Mouse (Mus musculus): ENCODE measurements around the gene 2310022A10Rik. TPM values are rescaled to one million over a fixed set of nuclear protein-coding genes. Genes with fewer than 3 reads are reported as not detected.
"Not testable (repeated sequence)": the region's sequence is repeated elsewhere in the genome, so short reads cannot be mapped to it uniquely, and the experiment has no call there.

Gene 2310022A10Rik
- polyA plus RNA-seq, 1 experiment from 2014 or later: 24.6 TPM

GRCm38 (mm10) chr7:27610871-27611270, 57.8 kb downstream of the 2310022A10Rik start:
- DNase-seq (ENCODE audit: low spot score): no peak

GRCm38 (mm10) chr7:27612940-27613339, 59.9 kb downstream of the 2310022A10Rik start:
- DNase-seq (ENCODE audit: low spot score): no peak

- DNase-seq (ENCODE audit: low spot score): no peak
Measured at GRCm38 (mm10) chr7:27613751-27614499, 60.9 kb downstream of the 2310022A10Rik start.

GRCm38 (mm10) chr7:27621028-27621427, 68.0 kb downstream of the 2310022A10Rik start:
- no peak for DNase-seq (ENCODE audit: low spot score)

- no peak for DNase-seq (ENCODE audit: low spot score)
Measured at GRCm38 (mm10) chr7:27622234-27622633, 69.2 kb downstream of the 2310022A10Rik start.

- no peak for DNase-seq (ENCODE audit: low spot score)
Measured at GRCm38 (mm10) chr7:27624967-27625366, 71.9 kb downstream of the 2310022A10Rik start.

- DNase-seq (ENCODE audit: low spot score): no peak
Measured at GRCm38 (mm10) chr7:27627707-27628106, 74.7 kb downstream of the 2310022A10Rik start.

GRCm38 (mm10) chr7:27628190-27628589, 75.2 kb downstream of the 2310022A10Rik start:
- DNase-seq (ENCODE audit: low spot score): no peak

GRCm38 (mm10) chr7:27628816-27629215, 75.8 kb downstream of the 2310022A10Rik start:
- not testable (repeated sequence) for DNase-seq (ENCODE audit: low spot score)

GRCm38 (mm10) chr7:27631439-27631838, 78.4 kb downstream of the 2310022A10Rik start:
- DNase-seq (ENCODE audit: low spot score): no peak

Other genes starting within 250 kb of the 2310022A10Rik start
- gene Ltbp4, start 215.5 kb upstream of the 2310022A10Rik start, polyA plus RNA-seq (2015; fragmentation: Nextera tagmentation; extraction: Ambion mirVana): 3.6 and 5.6 TPM in 2 replicates
- gene Shkbp1, start 197.2 kb upstream of the 2310022A10Rik start, polyA plus RNA-seq (2015; fragmentation: Nextera tagmentation; extraction: Ambion mirVana): 45.1 and 46.3 TPM in 2 replicates
- 0.44 TPM in 1 of 2 replicates, not detected in the other for gene Gm20479, start 195.8 kb upstream of the 2310022A10Rik start, polyA plus RNA-seq (2015; fragmentation: Nextera tagmentation; extraction: Ambion mirVana)
- gene Sptbn4, start 105.5 kb upstream of the 2310022A10Rik start, polyA plus RNA-seq (2015; fragmentation: Nextera tagmentation; extraction: Ambion mirVana): 0.09 and 0.10 TPM in 2 replicates
- 26.0 and 27.6 TPM in 2 replicates for gene Blvrb, start 105.3 kb upstream of the 2310022A10Rik start, polyA plus RNA-seq (2015; fragmentation: Nextera tagmentation; extraction: Ambion mirVana)
- 29.0 and 31.0 TPM in 2 replicates for gene Sertad3, start 79.5 kb upstream of the 2310022A10Rik start, polyA plus RNA-seq (2015; fragmentation: Nextera tagmentation; extraction: Ambion mirVana)
- 33.5 and 35.1 TPM in 2 replicates for gene Sertad1, start 66.3 kb upstream of the 2310022A10Rik start, polyA plus RNA-seq (2015; fragmentation: Nextera tagmentation; extraction: Ambion mirVana)
- 1.1 and 1.2 TPM in 2 replicates for gene Prx, start 53.9 kb upstream of the 2310022A10Rik start, polyA plus RNA-seq (2015; fragmentation: Nextera tagmentation; extraction: Ambion mirVana)
- gene Hipk4, start 30.0 kb upstream of the 2310022A10Rik start, polyA plus RNA-seq (2015; fragmentation: Nextera tagmentation; extraction: Ambion mirVana): 0.12 and 0.14 TPM in 2 replicates
- 134 and 145 TPM in 2 replicates for gene Pld3, start within 50 bp of the 2310022A10Rik start, polyA plus RNA-seq (2015; fragmentation: Nextera tagmentation; extraction: Ambion mirVana)
- 73.2 and 75.3 TPM in 2 replicates for gene Akt2, start 38.3 kb downstream of the 2310022A10Rik start, polyA plus RNA-seq (2015; fragmentation: Nextera tagmentation; extraction: Ambion mirVana)
- not detected in 2 replicates for gene Ttc9b, start 100.7 kb downstream of the 2310022A10Rik start, polyA plus RNA-seq (2015; fragmentation: Nextera tagmentation; extraction: Ambion mirVana)
- gene Map3k10, start 121.4 kb downstream of the 2310022A10Rik start, polyA plus RNA-seq (2015; fragmentation: Nextera tagmentation; extraction: Ambion mirVana): 5.2 and 7.2 TPM in 2 replicates
- 2.8 and 3.5 TPM in 2 replicates for gene Zfp607b, start 136.1 kb downstream of the 2310022A10Rik start, polyA plus RNA-seq (2015; fragmentation: Nextera tagmentation; extraction: Ambion mirVana)
- 13.5 and 14.8 TPM in 2 replicates for gene Zfp60, start 178.2 kb downstream of the 2310022A10Rik start, polyA plus RNA-seq (2015; fragmentation: Nextera tagmentation; extraction: Ambion mirVana)